Mouse (Mus musculus) left cerebral cortex, postnatal 25 days (tissue): ENCODE results near the gene Trpc4ap. TPM values are rescaled to one million over a fixed set of nuclear protein-coding genes. Genes with fewer than 3 reads are reported as not detected.

Experiments
- DNase-seq, 2 experiments: peaks; one replicate each; pipeline ENCODE4 v3.0.0; 2022; ENCODE audit warnings: low spot score in 2 of 2, mixed read lengths in 1 of 2
- intact Hi-C: fragments of 180-260 bp; cut with DNase I; formaldehyde crosslinking; loops from one replicate; pipeline ENCODE4 v1.15.1; 2025
- microRNA-seq, 2 experiments: library from miRNA; unstranded; fragments of <30 nt; microRNA quantifications; one replicate each; pipeline ENCODE4 v1.2.0; 2022
- total RNA-seq, 2 experiments: library from RNA; stranded (reverse); gene quantifications; 2 replicates each; pipeline ENCODE4 v1.2.3; 2021

Gene Trpc4ap
- total RNA-seq, 2 experiments from 2014 or later, result 146 to 147 TPM

- DNase-seq, result no peak
- intact Hi-C loops, result no loop called here
Measured at GRCm38 (mm10) chr2:155588136-155588535, 104.0 kb downstream of the Trpc4ap start.

GRCm38 (mm10) chr2:155585486-155585885 lies 106.7 kb downstream of the Trpc4ap start:
- no peak for DNase-seq
- intact Hi-C loops, result loop anchor here (2.0 kb wide), 1 partner anchor 69 kb away; the partner anchor contains the start of gene Acss2

- no peak for DNase-seq
- intact Hi-C loops, result loop anchor here (2.0 kb wide), 1 partner anchor 68 kb away; the partner anchor contains the start of gene Acss2
Measured at GRCm38 (mm10) chr2:155585082-155585481, 107.1 kb downstream of the Trpc4ap start.

Small RNA genes lying within 50 kb of the gene (microRNA-seq; reads per million reads assigned to microRNA genes)
- gene Mir499, result 4.7 to 14.4 reads per million in 2 experiments

Other genes starting within 250 kb of the Trpc4ap start
- gene Ncoa6, start 218.5 kb downstream of the Trpc4ap start, total RNA-seq, result 10 to 100 TPM; 65.1 to 65.8 TPM
- 10 to 100 TPM; 56.4 to 60.5 TPM for gene Acss2, start 174.4 kb downstream of the Trpc4ap start, total RNA-seq
- 100 to 1,000 TPM; 115 to 122 TPM for gene Ggt7, start 174.1 kb downstream of the Trpc4ap start, total RNA-seq
- gene Gss, start 99.6 kb downstream of the Trpc4ap start, total RNA-seq, result 10 to 100 TPM; 12.9 to 14.4 TPM
- 1 to 10 TPM; 3.8 to 5.3 TPM for gene Myh7b, start 81.2 kb downstream of the Trpc4ap start, total RNA-seq
- 10 to 100 TPM; 16.9 to 19.2 TPM for gene Edem2, start 37.1 kb upstream of the Trpc4ap start, total RNA-seq
- not detected for gene Gm17581, start 43.5 kb upstream of the Trpc4ap start, total RNA-seq
- 1 to 10 TPM in 1 of 2 experiments, under 1 TPM in 1; 0.96 to 1.3 TPM for gene Procr, start 58.7 kb upstream of the Trpc4ap start, total RNA-seq
- 10 to 100 TPM; 37.2 to 38.8 TPM for gene Mmp24, start 83.0 kb upstream of the Trpc4ap start, total RNA-seq
- gene BC029722, start 127.0 kb upstream of the Trpc4ap start, total RNA-seq, result 10 to 100 TPM; 58.7 to 62.3 TPM
- gene Eif6, start 134.5 kb upstream of the Trpc4ap start, total RNA-seq, result 10 to 100 TPM; 57.5 to 71.9 TPM
- gene Fam83c, start 142.5 kb upstream of the Trpc4ap start, total RNA-seq, result not detected
- gene Uqcc1, start 237.9 kb upstream of the Trpc4ap start, total RNA-seq, result 10 to 100 TPM; 59.7 to 61.8 TPM
- not detected for gene Gm15557, start 248.3 kb upstream of the Trpc4ap start, total RNA-seq